Mouse (Mus musculus) mouse embryonic stem cell (cell line): ENCODE results near the gene Sez6l2.

ENCODE experiments used
- in situ Hi-C, 2 experiments: fragments of 300-500 bp; cut with MboI; formaldehyde crosslinking; loops; 1 replicate in 1 of 2; 3 replicates in 1 of 2; pipeline ENCODE4 v1.14.3; 2019 to 2020; ENCODE audit warnings: low sequenced_read_pairs in 2 of 2, low pct_unique_long_range_greater_than_20kb in 1 of 2, mixed read lengths in 1 of 2; ENCODE audit not compliant: unreplicated experiment in 1 of 2

The Sez6l2 gene

GRCm38 (mm10) chr7:127016971-127017949 lies 66.9 kb downstream of the Sez6l2 start, which contains the start of gene Pagr1a:
Gene Pagr1a, minus strand, starts transcription at chr7:127017352.
- in situ Hi-C loops: no loop called here

GRCm38 (mm10) chr7:127017950-127018345 lies 67.6 kb downstream of the Sez6l2 start:
- in situ Hi-C loops: no loop called here

GRCm38 (mm10) chr7:127018416-127019305 lies 68.3 kb downstream of the Sez6l2 start:
- in situ Hi-C loops: no loop called here

GRCm38 (mm10) chr7:127019306-127019960 lies 69.1 kb downstream of the Sez6l2 start:
- in situ Hi-C loops: no loop called here

- in situ Hi-C loops: no loop called here
These were observed 69.7 kb downstream of the Sez6l2 start for GRCm38 (mm10) chr7:127020031-127020430.
